Mouse (Mus musculus) midbrain, embryonic 14.5 days (tissue): ENCODE data around the gene Ust. TPM values are rescaled to one million over a fixed set of nuclear protein-coding genes. Genes with fewer than 3 reads are reported as not detected.

ENCODE experiments used
- ATAC-seq: fragments of 200-750 bp; cut with Nextera tagmentation; 2 replicates; pipeline ENCODE4 v1.8.0; 2017; ENCODE audit warnings: moderate number of reproducible peaks, moderate library complexity; ENCODE audit not compliant: low FRiP score, low TSS enrichment
- DNase-seq: peaks from one replicate; pipeline ENCODE4 v3.0.0-alpha.2; 2015
- H3K27ac ChIP-seq: fragments of 300-500 bp; sonication (generic); replicated peaks from 2 replicates; pipeline ENCODE4 v1.5.1; 2014; ENCODE audit warnings: mild to moderate bottlenecking, low read depth, low read length, moderate library complexity
- H3K27me3 ChIP-seq: fragments of 300-500 bp; sonication (generic); 2 replicates; pipeline ENCODE4 v1.6.1; 2014; ENCODE audit warnings: low read length, control low read depth, mixed read lengths; ENCODE audit not compliant: control insufficient read depth, insufficient read depth
- H3K36me3 ChIP-seq: fragments of 300-500 bp; sonication (generic); 2 replicates; pipeline ENCODE4 v1.6.1; 2014; ENCODE audit warnings: low read length, control low read depth; ENCODE audit not compliant: control insufficient read depth, insufficient read depth
- H3K4me1 ChIP-seq: fragments of 300-500 bp; sonication (generic); 2 replicates; pipeline ENCODE4 v1.6.1; 2014; ENCODE audit warnings: mild to moderate bottlenecking, antibody characterized with exemption, low read length, control low read depth; ENCODE audit not compliant: control insufficient read depth, insufficient read depth
- H3K4me2 ChIP-seq: fragments of 300-500 bp; sonication (generic); 2 replicates; pipeline ENCODE4 v1.6.1; 2014; ENCODE audit warnings: mild to moderate bottlenecking, low read length, moderate library complexity
- H3K4me3 ChIP-seq: fragments of 300-500 bp; sonication (generic); replicated peaks from 2 replicates; pipeline ENCODE4 v1.5.1; 2014; ENCODE audit warnings: low read depth, low read length
- H3K9ac ChIP-seq: fragments of 300-500 bp; sonication (generic); replicated peaks from 2 replicates; pipeline ENCODE4 v1.6.1; 2014; ENCODE audit warnings: mild to moderate bottlenecking, low read length, moderate library complexity
- H3K9me3 ChIP-seq: fragments of 300-500 bp; sonication (generic); 2 replicates; pipeline ENCODE4 v1.6.1; 2016; ENCODE audit warnings: low read length, control low read depth, mixed read lengths; ENCODE audit not compliant: control insufficient read depth
- WGBS: fragments of 180-500 bp; shearing (Covaris S2); extraction: QIAGEN DNeasy Blood & Tissue Kit; methylation state at CpG from one replicate; pipeline ENCODE4 v1.1.7; 2014; 5-methylcytosine and 5-hydroxymethylcytosine counted together
- polyA plus RNA-seq: library from polyadenylated mRNA; unstranded; fragments of >200 nt; fragmentation: Nextera tagmentation; extraction: Ambion mirVana; gene quantifications from 2 replicates; pipeline ENCODE4 v1.2.1, GENCODE M21; 2014

The Ust gene
- polyA plus RNA-seq, 1 experiment from 2014 or later, result 3.4 TPM

- no peak overlapping the region for H3K9ac ChIP-seq
- no peak overlapping the region for H3K4me2 ChIP-seq
- H3K4me1 ChIP-seq, result peaks cover 15% of the 10 kb centered on the region
- no peak overlapping the region for H3K4me3 ChIP-seq
- no peaks in the 10 kb centered on the region for H3K27me3 ChIP-seq
- WGBS, result 95% methylated on average over 11 of the region's 11 CpGs
- H3K27ac ChIP-seq, result no peak overlapping the region
- peaks cover 9% of the 10 kb centered on the region; the same call in 1 of the 2 replicates for H3K9me3 ChIP-seq
- DNase-seq, result no peak
- no peaks in the 10 kb centered on the region for H3K36me3 ChIP-seq
- no peak for ATAC-seq
Observed at GRCm38 (mm10) chr10:8171556-8171955, 347.1 kb downstream of the Ust start.
